Mouse (Mus musculus) liver, adult 2 months (tissue): Measurements from ENCODE around the gene Olfr156. TPM values are rescaled to one million over a fixed set of nuclear protein-coding genes. Genes with fewer than 3 reads are reported as not detected.
"Not testable (repeated sequence)": the region's sequence is repeated elsewhere in the genome, so short reads cannot be mapped to it uniquely, and the experiment has no call there.

Experiments used
- DNase-seq: peaks from one replicate; pipeline ENCODE4 v3.0.0-alpha.2; 2011; ENCODE audit warnings: low read depth, low spot score; ENCODE audit errors: extremely low read depth
- H3K27ac ChIP-seq: fragments of 200-500 bp; replicated peaks from 2 replicates; pipeline ENCODE4 v1.5.1; 2012; ENCODE audit warnings: low read depth, mild to moderate bottlenecking, control low read depth, inconsistent platforms, low read length; ENCODE audit not compliant: insufficient read depth
- H3K27me3 ChIP-seq: fragments of 200-500 bp; 2 replicates; pipeline ENCODE4 v1.6.1; 2012; ENCODE audit warnings: mild to moderate bottlenecking, moderate library complexity, low read length, inconsistent platforms; ENCODE audit not compliant: control insufficient read depth, insufficient read depth
- H3K36me3 ChIP-seq: fragments of 200-500 bp; 2 replicates; pipeline ENCODE4 v1.6.1; 2012; ENCODE audit warnings: low read length, inconsistent platforms; ENCODE audit not compliant: control insufficient read depth, insufficient read depth
- H3K4me1 ChIP-seq: fragments of 200-500 bp; 2 replicates; pipeline ENCODE4 v1.6.1; 2011; ENCODE audit warnings: low read length; ENCODE audit not compliant: control insufficient read depth, insufficient read depth
- H3K4me3 ChIP-seq: fragments of 200-500 bp; 2 replicates; pipeline ENCODE4 v1.5.1; 2011; ENCODE audit warnings: low read depth, mild to moderate bottlenecking, control low read depth, low read length, moderate library complexity; ENCODE audit not compliant: insufficient read depth
- H3K79me2 ChIP-seq: fragments of 200-500 bp; 2 replicates; pipeline ENCODE4 v1.6.1; 2012; ENCODE audit warnings: inconsistent platforms, mild to moderate bottlenecking, low read length, moderate library complexity; ENCODE audit not compliant: control insufficient read depth, insufficient read depth
- H3K9ac ChIP-seq: fragments of 200-500 bp; 2 replicates; pipeline ENCODE4 v1.6.1; 2012; ENCODE audit warnings: low read depth, mild to moderate bottlenecking, control low read depth, inconsistent platforms, low read length
- CTCF ChIP-seq: fragments of 200-500 bp; IDR thresholded peaks from 2 replicates; pipeline ENCODE4 v1.5.1; 2011; ENCODE audit warnings: low read depth, low read length, control low read depth
- POLR2A ChIP-seq: fragments of 200-500 bp; IDR thresholded peaks from 2 replicates; pipeline ENCODE4 v1.6.1; 2011; ENCODE audit warnings: low read length, control low read depth; ENCODE audit not compliant: insufficient read depth; ENCODE audit errors: extremely low read depth
- WGBS: fragments of 180-500 bp; shearing (Covaris S2); methylation state at CpG from one replicate; pipeline ENCODE4 v1.1.7; 2018; 5-methylcytosine and 5-hydroxymethylcytosine counted together
- polyA plus RNA-seq: library from polyadenylated mRNA; depleted of rRNA; stranded (reverse); fragments of >200 nt; gene quantifications from 2 replicates; pipeline ENCODE4 v1.2.3, GENCODE M21; 2012
- total RNA-seq: library from RNA; depleted of rRNA; stranded (reverse); fragments of >200 nt; gene quantifications from 2 replicates; pipeline ENCODE4 v1.2.3, GENCODE M21; 2014

Gene Olfr156
- total and polyA plus RNA-seq, 2 experiments: not detected

- no peaks in the 10 kb centered on the region for H3K4me1 ChIP-seq
- WGBS: 90% methylated on average over 4 of the region's 4 CpGs
- H3K4me3 ChIP-seq: no peak overlapping the region
- H3K36me3 ChIP-seq: no peaks in the 10 kb centered on the region
- H3K79me2 ChIP-seq: no peaks in the 10 kb centered on the region
- no peaks in the 10 kb centered on the region for H3K27me3 ChIP-seq
- TF ChIP-seq POLR2A (no peak), CTCF (no peak)
- no peak overlapping the region for H3K27ac ChIP-seq
- H3K9ac ChIP-seq: no peak overlapping the region
- no peak for DNase-seq
Observed at GRCm38 (mm10) chr4:43828806-43829205, 5.1 kb upstream of the Olfr156 start.

- no peaks in the 10 kb centered on the region for H3K4me1 ChIP-seq
- WGBS: 75% methylated on average over 13 of the region's 13 CpGs
- H3K9ac ChIP-seq: no peak overlapping the region
- no peaks in the 10 kb centered on the region for H3K27me3 ChIP-seq
- H3K36me3 ChIP-seq: no peaks in the 10 kb centered on the region
- TF ChIP-seq POLR2A: no peak
- no peak for TF ChIP-seq CTCF
- H3K79me2 ChIP-seq: no peaks in the 10 kb centered on the region
- H3K4me3 ChIP-seq: no peak overlapping the region
- no peak overlapping the region for H3K27ac ChIP-seq
- DNase-seq: no peak
Observed at GRCm38 (mm10) chr4:43822896-43823550, 672 bp downstream of the Olfr156 start.

- Histone ChIP-seq H3K9ac (no peak overlapping the region), H3K79me2 (no peaks in the 10 kb centered on the region), H3K4me1 (no peaks in the 10 kb centered on the region), H3K4me3 (no peak overlapping the region), H3K27ac (no peak overlapping the region), H3K27me3 (no peaks in the 10 kb centered on the region), H3K36me3 (no peaks in the 10 kb centered on the region)
- DNase-seq: no peak
- 65% methylated on average over 7 of the region's 7 CpGs for whole genome bisulfite sequencing
- no peak for TF ChIP-seq CTCF
- TF ChIP-seq POLR2A: no peak
Observed at GRCm38 (mm10) chr4:43798936-43799335, 24.8 kb downstream of the Olfr156 start.

DNA sequence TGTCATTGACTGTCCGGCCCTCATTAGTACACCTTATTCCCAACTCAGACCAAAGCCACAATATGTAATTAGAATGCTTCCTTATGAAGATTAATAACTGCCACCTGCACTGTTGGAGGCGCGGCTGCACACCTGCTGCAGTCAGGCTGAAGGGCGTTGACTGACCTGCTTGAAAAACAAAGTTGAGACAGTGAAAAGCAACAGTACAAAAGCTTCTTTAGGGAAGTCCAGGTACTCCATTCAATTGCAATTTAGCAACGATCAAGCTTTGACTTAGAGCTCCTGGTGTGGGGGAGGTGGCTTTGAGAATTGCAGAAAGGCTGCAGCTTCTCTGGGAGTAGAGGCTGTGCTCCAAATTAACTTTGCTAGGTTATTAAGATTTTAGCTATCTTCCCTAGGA, 27.9 kb downstream of the Olfr156 start:
- not testable (repeated sequence) for H3K4me1 ChIP-seq, H3K4me3 ChIP-seq, H3K27ac ChIP-seq, H3K27me3 ChIP-seq, H3K79me2 ChIP-seq, H3K9ac ChIP-seq, H3K36me3 ChIP-seq, DNase-seq
- 83% methylated on average over 5 of the region's 5 CpGs for WGBS

GRCm38 (mm10) chr4:43795296-43795695, 28.4 kb downstream of the Olfr156 start:
- WGBS: 71% methylated on average over 6 of the region's 6 CpGs
- Histone ChIP-seq H3K36me3 (no peaks in the 10 kb centered on the region), H3K79me2 (no peaks in the 10 kb centered on the region), H3K27ac (no peak overlapping the region), H3K4me3 (no peak overlapping the region), H3K9ac (no peak overlapping the region), H3K4me1 (no peaks in the 10 kb centered on the region), H3K27me3 (no peaks in the 10 kb centered on the region)
- no peak for DNase-seq
- TF ChIP-seq POLR2A (no peak), CTCF (no peak)

GRCm38 (mm10) chr4:43772304-43772703, 51.4 kb downstream of the Olfr156 start:
- WGBS: 11% methylated on average over 2 of the region's 2 CpGs
- DNase-seq: no peak

More at GRCm38 (mm10) chr4:43772304-43772703, 51.4 kb downstream of the Olfr156 start:
- H3K36me3 ChIP-seq: no peaks in the 10 kb centered on the region
- H3K27me3 ChIP-seq: no peaks in the 10 kb centered on the region
- H3K79me2 ChIP-seq: no peaks in the 10 kb centered on the region
- H3K4me1 ChIP-seq: no peaks in the 10 kb centered on the region
- no peak overlapping the region for H3K27ac ChIP-seq
- no peak for TF ChIP-seq CTCF
- no peak for TF ChIP-seq POLR2A
- H3K4me3 ChIP-seq: no peak overlapping the region
- H3K9ac ChIP-seq: no peak overlapping the region
